Mouse (Mus musculus): ENCODE results near the gene Gm49320. TPM values are rescaled to one million over a fixed set of nuclear protein-coding genes. Genes with fewer than 3 reads are reported as not detected.
A peak's percentile ranks its signal among the peaks of the same experiment; 100 is the strongest.
"Not testable (repeated sequence)": the region's sequence is repeated elsewhere in the genome, so short reads cannot be mapped to it uniquely, and the experiment has no call there.

The Gm49320 gene
- total RNA-seq, 2 experiments from 2014 or later: 1.4 TPM; not detected in 1

DNA sequence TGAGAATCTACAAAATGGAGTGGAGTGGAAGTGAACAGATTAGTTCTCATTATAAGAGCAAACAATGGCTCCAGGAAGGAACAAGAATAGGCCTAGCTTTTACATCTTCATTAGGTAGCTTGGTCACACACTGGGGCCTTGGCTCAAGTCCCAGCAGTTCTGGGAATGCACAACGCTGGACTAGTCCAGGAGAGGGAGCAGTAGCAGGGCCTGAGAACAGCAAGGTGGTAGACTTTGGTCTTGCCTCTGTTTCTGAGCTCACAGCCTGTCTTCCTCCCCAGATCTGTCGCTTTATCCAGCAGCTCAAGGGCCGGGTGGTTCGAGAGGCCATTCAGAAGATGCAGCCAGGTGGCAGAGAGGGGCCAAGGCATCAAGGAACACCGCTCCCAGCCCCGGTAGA, 15.3 kb downstream of the Gm49320 start:
- peak; percentile 60 to 62 for DNase-seq (ENCODE audit: low spot score in 2 of 2)
- intact Hi-C loops (cut with DNase I): loop anchor here (5.0 kb wide), 1 partner anchor 37 kb away; the partner anchor contains the start of gene Prr36

DNA sequence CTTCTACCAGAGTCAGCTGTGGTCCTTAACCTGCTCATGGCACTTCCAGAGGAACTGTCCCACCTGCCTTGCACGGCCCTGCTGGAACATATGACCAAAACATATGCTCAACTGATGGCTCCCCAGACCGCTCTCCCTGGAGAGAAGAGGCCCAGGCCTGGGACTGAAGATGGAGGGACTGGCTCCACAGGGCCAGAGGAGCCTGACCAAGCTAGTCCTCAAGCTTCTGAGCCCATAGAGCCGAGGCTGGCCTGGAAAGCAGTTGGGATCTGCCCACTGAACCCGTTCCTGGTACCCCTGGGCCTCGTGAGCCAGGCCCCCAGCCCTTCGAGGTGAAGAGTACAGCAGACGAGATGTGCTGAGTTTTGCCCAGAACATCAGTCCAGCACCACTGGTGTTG, 16.8 kb downstream of the Gm49320 start:
- DNase-seq (ENCODE audit: low spot score in 2 of 2); intact Hi-C loops (cut with DNase I): not testable (repeated sequence)

DNA sequence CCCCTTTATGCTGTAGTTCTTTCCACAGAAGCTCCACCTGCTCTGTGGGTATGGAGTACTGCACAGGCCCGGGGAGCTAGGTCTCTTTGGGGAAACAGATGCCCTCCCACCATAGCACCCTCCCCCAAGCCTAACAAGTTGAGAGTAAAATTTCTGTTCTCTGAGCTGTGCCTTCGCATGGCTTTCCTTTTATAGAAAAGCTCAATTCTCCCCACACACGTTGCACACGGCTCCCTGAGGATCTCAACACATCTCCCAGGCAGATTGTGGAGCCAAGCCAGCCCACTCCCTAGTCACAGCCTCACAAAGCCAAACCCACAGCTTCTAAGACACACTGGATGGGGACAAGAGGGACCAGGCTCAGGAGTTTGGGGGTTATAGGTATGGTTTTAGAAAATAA, 18.2 kb downstream of the Gm49320 start:
- DNase-seq (ENCODE audit: low spot score in 2 of 2): peak; percentile 87 to 89
- intact Hi-C loops (cut with DNase I): no loop called here

DNA sequence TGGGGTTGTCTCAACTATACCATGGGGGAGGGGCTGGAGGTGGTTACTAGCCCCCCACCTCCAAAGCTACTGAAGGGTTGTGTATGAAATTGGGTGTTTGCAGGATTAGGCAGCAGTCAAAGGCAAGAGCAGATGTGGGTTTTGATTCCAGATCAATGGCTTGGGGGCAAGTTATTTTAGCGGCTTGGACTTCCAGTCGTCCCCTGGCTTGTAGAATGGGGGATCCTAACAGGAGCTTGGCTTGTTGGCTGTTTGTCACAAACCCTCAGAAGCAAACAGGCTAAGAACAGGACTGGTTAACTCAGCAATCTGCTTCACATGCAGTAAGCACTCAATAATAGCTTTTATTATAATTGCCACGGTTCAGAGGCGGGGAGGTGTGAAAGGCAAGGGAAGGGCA, 18.7 kb downstream of the Gm49320 start:
- DNase-seq (ENCODE audit: low spot score in 2 of 2): no peak
- intact Hi-C loops (cut with DNase I): no loop called here

DNA sequence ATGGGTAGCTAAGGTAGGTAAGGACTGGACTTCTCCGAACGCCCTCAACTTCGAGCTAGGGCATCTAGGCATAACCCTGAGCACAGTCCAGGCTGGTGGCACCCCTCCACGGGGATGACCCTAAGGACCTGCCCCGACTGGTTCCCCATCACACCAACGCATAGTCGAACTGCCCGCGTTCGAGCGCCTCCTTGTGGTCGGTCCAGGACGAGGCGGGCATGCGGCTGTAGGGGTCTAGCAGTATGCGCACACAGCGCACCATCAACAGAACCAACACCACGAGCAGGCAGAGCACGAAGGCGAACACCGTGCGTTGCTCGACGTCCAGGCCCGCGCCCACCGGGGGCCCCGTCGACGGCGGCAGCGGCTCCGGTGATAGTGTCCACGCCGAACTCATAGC, 19.6 kb downstream of the Gm49320 start:
- DNase-seq (ENCODE audit: low spot score in 2 of 2): peak; percentile 82 to 83
- intact Hi-C loops (cut with DNase I): no loop called here

DNA sequence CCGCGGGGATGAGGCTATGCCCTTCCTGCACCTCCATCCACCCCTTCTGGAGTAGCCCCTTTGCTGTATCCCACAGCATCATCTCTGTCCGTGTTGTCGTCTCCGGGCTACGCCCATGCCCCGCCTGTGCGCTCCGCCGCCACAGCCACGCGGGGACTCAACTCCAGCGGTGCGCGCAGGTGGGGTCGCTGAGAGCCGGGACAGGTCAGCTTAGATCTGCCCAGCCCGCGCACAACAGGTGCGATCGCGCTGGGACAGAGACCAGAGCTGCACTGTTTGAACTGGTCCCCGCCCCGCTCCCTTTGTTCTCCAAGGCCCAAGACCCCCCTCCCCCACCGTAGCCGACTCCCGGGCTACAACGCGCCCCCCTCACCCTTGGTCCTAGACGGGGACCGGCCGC, 20.0 kb downstream of the Gm49320 start:
- DNase-seq (ENCODE audit: low spot score in 2 of 2): peak; percentile 65 to 66
- intact Hi-C loops (cut with DNase I): no loop called here

DNA sequence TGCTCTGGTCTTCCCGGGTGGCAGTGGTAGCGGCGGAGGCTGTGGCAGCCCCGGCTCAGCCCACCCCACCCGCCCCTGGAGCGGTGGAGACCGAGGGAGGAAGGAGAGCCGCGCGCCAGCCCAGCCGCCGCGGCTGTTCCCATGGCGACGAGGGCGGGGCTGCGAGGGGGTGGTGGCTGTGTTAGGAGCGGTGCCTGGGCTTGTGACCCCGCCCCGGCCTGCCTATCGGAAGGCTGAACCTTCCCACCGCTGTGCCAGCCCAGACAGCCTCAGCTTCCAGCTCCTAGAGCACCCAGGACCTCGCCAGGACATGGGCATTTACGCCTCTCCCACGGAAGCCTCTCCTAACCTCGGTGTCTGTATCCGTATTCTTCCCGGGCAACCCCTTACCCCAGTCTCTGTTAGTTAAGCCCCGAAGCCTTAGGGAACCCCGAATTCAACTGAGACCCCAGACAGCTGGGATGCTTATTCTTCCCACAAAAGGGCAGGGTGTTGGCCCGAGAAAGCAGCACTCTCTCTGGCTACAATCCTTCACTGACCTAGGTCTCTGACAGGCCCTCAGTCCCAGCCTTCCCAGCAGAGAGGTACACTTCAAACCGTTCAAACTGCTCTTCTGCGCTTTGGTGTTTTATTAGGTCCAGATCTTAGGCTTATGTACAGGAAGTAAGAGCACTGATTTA, 20.6 kb downstream of the Gm49320 start, which contains the start of gene Ctxn1:
Gene Ctxn1 (minus strand): TSS at position 150 of the 680 bp plus-strand sequence.
- DNase-seq (ENCODE audit: low spot score in 2 of 2): peak; percentile 93
- intact Hi-C loops (cut with DNase I): no loop called here

DNA sequence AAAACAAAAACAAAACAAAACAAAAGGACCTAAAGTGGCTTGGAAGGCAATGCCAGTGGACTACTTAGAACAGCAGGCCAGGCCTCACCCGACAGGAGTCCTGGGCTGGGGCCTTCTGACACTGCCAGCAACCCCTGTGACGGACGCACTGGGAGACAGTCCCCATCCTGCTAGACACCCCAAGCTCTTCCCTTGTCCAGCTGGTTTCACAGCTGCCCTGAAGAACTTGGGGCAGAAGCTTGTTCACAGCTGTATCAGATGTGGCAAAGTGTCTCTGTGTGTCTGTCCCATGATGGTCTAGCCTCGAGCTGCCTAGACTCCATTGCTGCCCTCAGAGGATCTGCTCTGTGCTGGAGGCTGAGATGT, 21.1 kb downstream of the Gm49320 start:
- intact Hi-C loops (cut with DNase I): no loop called here
- DNase-seq (ENCODE audit: low spot score in 2 of 2): no peak

DNA sequence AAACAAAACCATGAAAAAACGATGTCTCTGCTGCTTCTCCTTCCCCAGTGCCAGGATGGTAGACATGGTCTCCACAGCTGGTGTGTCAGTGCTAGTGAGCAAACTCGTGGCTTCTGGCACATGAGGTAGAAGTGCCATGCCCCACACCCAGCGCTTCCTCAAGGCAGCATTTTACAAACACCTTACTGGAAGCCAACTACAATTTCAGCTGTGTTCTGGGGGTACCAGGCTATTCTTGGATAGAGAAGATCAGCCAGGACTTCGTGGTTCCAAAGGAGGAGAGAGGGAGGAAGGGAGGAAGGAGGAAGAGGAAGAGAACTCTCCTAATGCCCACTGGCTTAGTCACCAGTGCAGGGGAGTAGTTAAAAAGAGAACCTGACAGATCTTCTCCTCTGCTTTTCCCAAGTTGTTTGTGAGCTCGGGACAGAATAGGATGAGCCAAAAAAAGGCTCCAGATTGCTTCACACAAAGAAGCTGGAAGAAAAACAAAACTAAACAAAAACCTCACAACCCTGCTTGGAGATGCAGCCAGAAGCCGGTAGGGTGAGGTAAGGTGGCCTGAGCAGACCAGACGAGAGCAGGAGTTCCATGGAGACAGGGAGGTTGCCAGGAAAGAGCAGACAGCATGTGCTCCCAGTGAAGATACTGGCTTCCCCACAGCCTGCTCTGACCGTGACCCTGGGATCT, 24.6 kb downstream of the Gm49320 start:
- peak; percentile 54 to 55 for DNase-seq (ENCODE audit: low spot score in 2 of 2)
- intact Hi-C loops (cut with DNase I): no loop called here

- no peak for DNase-seq (ENCODE audit: low spot score in 2 of 2)
- intact Hi-C loops (cut with DNase I): no loop called here
These were observed 26.7 kb downstream of the Gm49320 start for GRCm38 (mm10) chr8:4265160-4265914.

DNA sequence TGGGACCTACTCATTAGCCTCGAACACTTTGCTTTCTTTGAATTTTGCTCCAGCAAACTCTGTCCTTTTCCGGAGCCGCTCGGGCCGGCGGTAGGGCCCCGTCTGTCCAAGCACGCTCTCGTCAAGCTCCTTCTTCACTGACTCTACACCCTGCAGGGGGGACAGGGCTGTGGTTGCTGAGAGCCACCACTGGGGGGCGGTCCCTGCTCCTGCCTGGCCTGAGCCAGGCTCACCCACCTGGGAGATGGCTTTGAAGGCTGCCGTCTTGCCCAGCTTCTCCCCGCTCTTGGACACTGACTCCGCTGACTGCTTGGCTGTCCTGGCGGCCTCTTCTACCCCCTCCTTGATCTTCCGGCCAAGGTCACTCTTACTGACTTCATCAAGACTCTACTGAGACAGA, 29.0 kb downstream of the Gm49320 start:
- intact Hi-C loops (cut with DNase I): no loop called here
- no peak for DNase-seq (ENCODE audit: low spot score in 2 of 2)

DNA sequence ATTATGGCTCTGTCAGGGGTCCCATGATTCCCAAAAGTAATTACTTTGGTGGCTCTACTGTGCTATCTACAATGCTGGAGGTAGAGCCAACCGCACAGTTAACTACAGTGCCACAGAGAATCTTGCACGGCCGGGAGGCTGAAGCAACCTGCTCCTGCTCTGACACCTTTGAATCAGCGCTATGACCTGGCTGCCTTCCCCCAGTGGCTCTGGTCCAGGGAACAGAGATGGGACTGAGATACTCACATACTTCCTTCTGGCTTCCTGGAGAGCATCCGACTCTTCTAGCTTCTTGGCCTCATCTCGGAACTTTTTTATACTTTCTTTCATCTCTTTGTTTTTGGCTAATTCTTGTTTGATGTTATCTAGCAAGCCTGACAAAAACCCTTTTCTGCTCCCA, 30.9 kb downstream of the Gm49320 start:
- intact Hi-C loops (cut with DNase I): no loop called here
- DNase-seq (ENCODE audit: low spot score in 2 of 2): no peak

- peak; percentile 95 for DNase-seq (ENCODE audit: low spot score in 2 of 2)
- intact Hi-C loops (cut with DNase I): loop anchor here (1.0 to 5.0 kb wide), 2 partner anchors 37 to 47 kb away; partner anchors contain the start of genes Gm49320 and Map2k7
These were observed 36.8 kb downstream of the Gm49320 start, which contains the start of gene Timm44 for GRCm38 (mm10) chr8:4275275-4276110. Gene Timm44 (minus strand): TSS chr8:4275913.

DNA sequence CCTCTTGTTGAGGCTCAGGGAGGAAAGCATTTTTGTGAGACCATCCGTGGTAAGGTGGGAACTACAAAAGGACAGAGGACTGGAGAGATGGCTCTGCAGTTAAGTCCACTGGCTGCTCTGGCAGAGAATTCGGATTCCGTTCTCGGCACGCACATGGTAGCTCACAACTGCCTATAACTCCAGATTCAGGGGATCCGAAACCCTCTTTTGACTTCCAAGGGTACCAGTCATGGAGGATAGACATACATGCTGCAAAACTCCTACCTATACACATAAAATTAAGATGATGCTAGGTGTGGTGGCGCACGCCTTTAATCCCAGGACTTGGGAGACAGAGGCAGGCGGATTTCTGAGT, 37.4 kb downstream of the Gm49320 start:
- intact Hi-C loops (cut with DNase I): loop anchor here (5.0 kb wide), 1 partner anchor 46 kb away; no protein-coding TSS in a partner anchor

GRCm38 (mm10) chr8:4292738-4293137, 54.1 kb downstream of the Gm49320 start:
- no peak for DNase-seq (ENCODE audit: low spot score in 2 of 2)

More for the DNA sequence above, 37.4 kb downstream of the Gm49320 start:
- no peak for DNase-seq (ENCODE audit: low spot score in 2 of 2)

DNA sequence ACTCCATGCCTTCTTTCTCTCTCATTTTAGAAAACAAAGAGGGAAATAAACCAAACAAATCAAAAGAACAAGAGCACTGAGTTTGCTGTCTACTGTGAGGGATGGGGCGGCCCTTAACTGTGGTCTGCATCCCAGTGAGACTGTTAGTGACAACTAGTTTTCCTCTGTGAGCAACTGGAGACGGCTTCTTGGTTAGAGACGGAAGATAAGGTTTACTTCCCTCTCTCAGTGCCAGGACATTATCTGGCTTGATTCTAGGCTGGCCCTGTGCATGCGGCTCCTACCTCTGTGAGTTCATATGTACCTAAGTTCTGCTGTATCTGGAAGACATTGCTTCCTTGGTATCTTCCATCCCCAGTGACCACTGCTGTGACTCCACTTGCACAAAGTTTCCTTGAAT, 59.2 kb downstream of the Gm49320 start:
- intact Hi-C loops (cut with DNase I): no loop called here
- no peak for DNase-seq (ENCODE audit: low spot score in 2 of 2)

More at GRCm38 (mm10) chr8:4292738-4293137, 54.1 kb downstream of the Gm49320 start:
- intact Hi-C loops (cut with DNase I): no loop called here
